Mouse (Mus musculus) olfactory bulb, adult 2 months (tissue): ENCODE data around the gene Cfb.

Source experiments
- CTCF ChIP-seq: fragments of 200-500 bp; IDR thresholded peaks from 2 replicates; pipeline ENCODE4 v1.5.1; 2012; ENCODE audit warnings: low read depth, mild to moderate bottlenecking, low read length, moderate library complexity; ENCODE audit not compliant: insufficient read depth
- POLR2A ChIP-seq: fragments of 200-500 bp; IDR thresholded peaks from 2 replicates; pipeline ENCODE4 v1.6.1; 2012; ENCODE audit warnings: mild to moderate bottlenecking, low read depth, low read length, moderate library complexity; ENCODE audit not compliant: insufficient read depth

DNA sequence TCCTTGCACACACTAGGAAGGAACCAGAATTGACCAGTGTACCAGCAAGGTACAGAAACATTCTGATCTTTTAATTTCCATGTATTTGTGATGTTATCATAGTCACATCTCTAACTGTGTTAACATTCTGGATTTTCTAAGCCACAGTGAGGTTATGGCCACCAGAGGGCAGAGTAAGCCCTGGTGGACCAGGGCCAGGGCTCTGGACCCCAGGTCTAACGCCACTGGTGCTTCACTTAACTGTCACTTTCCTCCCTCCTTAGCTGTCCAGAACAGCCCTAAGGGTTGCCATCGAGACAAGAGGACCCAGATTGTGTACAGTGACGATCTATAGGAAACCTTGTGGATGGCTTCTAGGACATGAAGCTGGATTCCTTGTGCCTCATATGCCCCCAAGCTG lies 6.5 kb downstream of the Cfb start:
- TF ChIP-seq CTCF = peak; percentile 56; the same call in 1 of the 2 replicates
- TF ChIP-seq POLR2A = no peak
